ENCODE assay signal across 9 mouse cellular contexts in genomic region chr9:44233021-44233801, GRCm38 (mm10). TPM values are rescaled to one million over a fixed set of nuclear protein-coding genes. Genes with fewer than 3 reads are reported as not detected.
DNase-seq lines count a peak whose midpoint lies in the region; ATAC-seq and TF ChIP-seq lines count a peak whose summit lies in the region.
"Had no signal": no experiment of that assay in that cellular context is flagged by ENCODE, and none has a peak within 500 bp of the region (broad histone marks: within the 10 kb centered on the region; RNA-seq: fewer than 3 reads in every experiment).

No protein-coding gene starts in this region.

- H3K4me1 ChIP-seq in kidney, embryonic 15.5 days, result peaks cover 49% of the 10 kb centered on the region
- peaks cover 28% of the 10 kb centered on the region for H3K4me1 ChIP-seq in forebrain, embryonic 10.5 days
- no peaks in the 10 kb centered on the region for H3K4me1 ChIP-seq in intestine, postnatal 0 days (replicated peaks; ENCODE audit: control insufficient read depth, insufficient read depth, low read length)
- H3K4me1 ChIP-seq in midbrain, embryonic 14.5 days (ENCODE audit: control insufficient read depth, insufficient read depth, low read length), result peaks cover 14% of the 10 kb centered on the region

- H3K4me2 ChIP-seq in kidney, embryonic 15.5 days, result peak overlapping the region; percentile 66
- H3K4me2 ChIP-seq in intestine, postnatal 0 days (replicated peaks; ENCODE audit: low read depth), result peak overlapping the region; percentile 73
- H3K4me2 ChIP-seq in midbrain, embryonic 14.5 days (ENCODE audit: low read length), result peak overlapping the region; percentile 81

- ATAC-seq in kidney, embryonic 15.5 days (replicated peaks; ENCODE audit: low FRiP score), result peak; percentile 76
- peak; percentile 67 for ATAC-seq in intestine, postnatal 0 days
- peak; percentile 84 for ATAC-seq in midbrain, embryonic 14.5 days (ENCODE audit: low FRiP score, low TSS enrichment)

- H3K27ac ChIP-seq in kidney, embryonic 15.5 days, result peak overlapping the region; percentile 96
- peak overlapping the region; percentile 97 for H3K27ac ChIP-seq in forebrain, embryonic 10.5 days
- peak overlapping the region; percentile 86 for H3K27ac ChIP-seq in intestine, postnatal 0 days (ENCODE audit: low read depth, low read length)
- H3K27ac ChIP-seq in midbrain, embryonic 14.5 days (replicated peaks; ENCODE audit: low read depth, low read length), result peak overlapping the region; percentile 96

- TF ChIP-seq CTCF in intestine, postnatal 0 days (IDR thresholded peaks at IDR 0.05; ENCODE audit: low read depth), result no peak

- under 1% methylated on average over 40 of the region's 40 CpGs for WGBS in kidney, embryonic 15.5 days
- WGBS in forebrain, embryonic 10.5 days, result under 1% methylated on average over 40 of the region's 40 CpGs
- WGBS in intestine, postnatal 0 days, result under 1% methylated on average over 39 of the region's 40 CpGs
- WGBS in midbrain, embryonic 14.5 days, result under 1% methylated on average over 40 of the region's 40 CpGs

- no peaks in the 10 kb centered on the region for H3K27me3 ChIP-seq in kidney, embryonic 15.5 days
- H3K27me3 ChIP-seq in forebrain, embryonic 10.5 days (ENCODE audit: poor library complexity, severe bottlenecking), result no peaks in the 10 kb centered on the region
- H3K27me3 ChIP-seq in intestine, postnatal 0 days (replicated peaks; ENCODE audit: control insufficient read depth, insufficient read depth, low read length), result no peaks in the 10 kb centered on the region
- H3K27me3 ChIP-seq in midbrain, embryonic 14.5 days (ENCODE audit: control insufficient read depth, insufficient read depth, low read length), result no peaks in the 10 kb centered on the region

- intact Hi-C loops in gastrocnemius, postnatal 36 days (cut with DNase I), result loop anchor here (10.0 kb wide), 2 partner anchors 98 to 248 kb away; partner anchors contain the start of gene Mcam

- H3K9ac ChIP-seq in kidney, embryonic 15.5 days, result peak overlapping the region; percentile 97
- H3K9ac ChIP-seq in intestine, postnatal 0 days (ENCODE audit: low read depth, low read length), result peak overlapping the region; percentile 85
- peak overlapping the region; percentile 90 for H3K9ac ChIP-seq in midbrain, embryonic 14.5 days (replicated peaks; ENCODE audit: low read length)

- peak overlapping the region; percentile 94 for H3K4me3 ChIP-seq in kidney, embryonic 15.5 days (replicated peaks)
- peak overlapping the region; percentile 94 for H3K4me3 ChIP-seq in forebrain, embryonic 10.5 days
- peak overlapping the region; percentile 82 for H3K4me3 ChIP-seq in intestine, postnatal 0 days (ENCODE audit: low read depth, low read length)
- H3K4me3 ChIP-seq in midbrain, embryonic 14.5 days (replicated peaks; ENCODE audit: low read depth, low read length), result peak overlapping the region; percentile 84

- no peaks in the 10 kb centered on the region for H3K9me3 ChIP-seq in kidney, embryonic 15.5 days (replicated peaks)
- H3K9me3 ChIP-seq in forebrain, embryonic 10.5 days, result no peaks in the 10 kb centered on the region
- H3K9me3 ChIP-seq in intestine, postnatal 0 days (ENCODE audit: control insufficient read depth), result no peaks in the 10 kb centered on the region
- no peaks in the 10 kb centered on the region for H3K9me3 ChIP-seq in midbrain, embryonic 14.5 days (ENCODE audit: control insufficient read depth, low read length)

- no peaks in the 10 kb centered on the region; the same call in 1 of the 2 replicates for H3K36me3 ChIP-seq in kidney, embryonic 15.5 days
- peaks cover 2% of the 10 kb centered on the region for H3K36me3 ChIP-seq in forebrain, embryonic 10.5 days (replicated peaks)
- no peaks in the 10 kb centered on the region for H3K36me3 ChIP-seq in intestine, postnatal 0 days (ENCODE audit: control insufficient read depth, insufficient read depth)
- no peaks in the 10 kb centered on the region for H3K36me3 ChIP-seq in midbrain, embryonic 14.5 days (ENCODE audit: control insufficient read depth, insufficient read depth, low read length)

- DNase-seq in kidney, adult 11 months, result no peak
- DNase-seq in MN1 (ENCODE audit: low spot score), result peak; percentile 29
- DNase-seq in forebrain, embryonic 10.5 days (ENCODE audit: extremely low spot score, low spot score), result no peak
- no peak for DNase-seq in midbrain, embryonic 14.5 days
- DNase-seq in thymus, postnatal 4 days, result peak; percentile 79
- DNase-seq in gastrocnemius, postnatal 36 days, result no peak

RNA-seq across cellular contexts. Expression of gene Cbl, which starts 0.6 kb away (rescaled TPM):
- polyA plus RNA-seq in kidney, embryonic 15.5 days (2015; fragmentation: Nextera tagmentation; extraction: Ambion mirVana), result 18.6 and 22.9 TPM in 2 replicates
- 21.3 and 23.8 TPM in 2 replicates for polyA plus RNA-seq in forebrain, embryonic 10.5 days (2016; fragmentation: Nextera tagmentation; extraction: Ambion mirVana)
- 5.8 and 6.7 TPM in 2 replicates for polyA plus RNA-seq in intestine, postnatal 0 days (2015; fragmentation: Nextera tagmentation; extraction: Ambion mirVana)
- polyA plus RNA-seq in midbrain, embryonic 14.5 days (2014; fragmentation: Nextera tagmentation; extraction: Ambion mirVana), result 20.1 and 27.6 TPM in 2 replicates
- 10 to 100 TPM in 1 of 2 experiments, 1 to 10 TPM in 1; 7.8 to 10.4 TPM for total RNA-seq in gastrocnemius, postnatal 36 days (2021)

RNA-seq across cellular contexts. Expression of gene Ccdc153, which starts 7.3 kb away (rescaled TPM):
- polyA plus RNA-seq in kidney, embryonic 15.5 days (2015; fragmentation: Nextera tagmentation; extraction: Ambion mirVana), result not detected in 2 replicates
- polyA plus RNA-seq in forebrain, embryonic 10.5 days (2016; fragmentation: Nextera tagmentation; extraction: Ambion mirVana), result not detected in 2 replicates
- not detected in 2 replicates for polyA plus RNA-seq in intestine, postnatal 0 days (2015; fragmentation: Nextera tagmentation; extraction: Ambion mirVana)
- not detected in 2 replicates for polyA plus RNA-seq in midbrain, embryonic 14.5 days (2014; fragmentation: Nextera tagmentation; extraction: Ambion mirVana)
- total RNA-seq in gastrocnemius, postnatal 36 days (2021), result not detected
- total RNA-seq: heart, postnatal 10 days had no signal

RNA-seq across cellular contexts. Expression of gene Pdzd3, which starts 18.1 kb away (rescaled TPM):
- polyA plus RNA-seq in kidney, embryonic 15.5 days (2015; fragmentation: Nextera tagmentation; extraction: Ambion mirVana), result 7.8 and 8.5 TPM in 2 replicates
- polyA plus RNA-seq in forebrain, embryonic 10.5 days (2016; fragmentation: Nextera tagmentation; extraction: Ambion mirVana), result 0.06 TPM in 1 of 2 replicates, not detected in the other
- 37.0 and 40.1 TPM in 2 replicates for polyA plus RNA-seq in intestine, postnatal 0 days (2015; fragmentation: Nextera tagmentation; extraction: Ambion mirVana)
- 0.49 and 0.57 TPM in 2 replicates for polyA plus RNA-seq in midbrain, embryonic 14.5 days (2014; fragmentation: Nextera tagmentation; extraction: Ambion mirVana)
- 1 to 10 TPM in 1 of 2 experiments, under 1 TPM in 1; 0.44 to 1.4 TPM for total RNA-seq in gastrocnemius, postnatal 36 days (2021)

RNA-seq across cellular contexts. Expression of gene Nlrx1, which starts 35.2 kb away (rescaled TPM):
- 6.5 and 7.9 TPM in 2 replicates for polyA plus RNA-seq in kidney, embryonic 15.5 days (2015; fragmentation: Nextera tagmentation; extraction: Ambion mirVana)
- 2.8 and 2.9 TPM in 2 replicates for polyA plus RNA-seq in forebrain, embryonic 10.5 days (2016; fragmentation: Nextera tagmentation; extraction: Ambion mirVana)
- polyA plus RNA-seq in intestine, postnatal 0 days (2015; fragmentation: Nextera tagmentation; extraction: Ambion mirVana), result 4.6 TPM in 2 replicates
- polyA plus RNA-seq in midbrain, embryonic 14.5 days (2014; fragmentation: Nextera tagmentation; extraction: Ambion mirVana), result 3.7 and 3.9 TPM in 2 replicates
- 10 to 100 TPM; 22.4 to 22.6 TPM for total RNA-seq in gastrocnemius, postnatal 36 days (2021)

RNA-seq across cellular contexts. Expression of gene Abcg4, which starts 55.2 kb away (rescaled TPM):
- 2.5 and 3.4 TPM in 2 replicates for polyA plus RNA-seq in kidney, embryonic 15.5 days (2015; fragmentation: Nextera tagmentation; extraction: Ambion mirVana)
- 5.3 and 7.2 TPM in 2 replicates for polyA plus RNA-seq in forebrain, embryonic 10.5 days (2016; fragmentation: Nextera tagmentation; extraction: Ambion mirVana)
- polyA plus RNA-seq in intestine, postnatal 0 days (2015; fragmentation: Nextera tagmentation; extraction: Ambion mirVana), result 0.88 and 1.1 TPM in 2 replicates
- 18.9 and 20.1 TPM in 2 replicates for polyA plus RNA-seq in midbrain, embryonic 14.5 days (2014; fragmentation: Nextera tagmentation; extraction: Ambion mirVana)
- under 1 TPM; 0.48 to 0.74 TPM for total RNA-seq in gastrocnemius, postnatal 36 days (2021)

Comparison
In these comparisons a context has a peak if more than half of its experiments do, and no peak if none do; other contexts are left out.
1. DNase-seq: peak in MN1 (single experiment) and thymus, postnatal 4 days (single experiment); none in kidney, adult 11 months (single experiment), forebrain, embryonic 10.5 days (single experiment), midbrain, embryonic 14.5 days (single experiment) and gastrocnemius, postnatal 36 days (0 of 2).
2. Peak in every context shown above with its lines, with median percentiles within 50 percentile points of each other: ATAC-seq, H3K27ac ChIP-seq, H3K4me2 ChIP-seq, H3K4me3 ChIP-seq and H3K9ac ChIP-seq.